Mouse (Mus musculus) c-Kit-positive CD71-negative TER-119-negative erythroid progenitor cells, embryonic 14.5 days (primary cell): Measurements from ENCODE around the gene Myoz2.

ENCODE experiments used
- DNase-seq: peaks from one replicate; pipeline ENCODE4 v3.0.0-alpha.2; 2013; ENCODE audit warnings: low read depth

The Myoz2 gene

DNA sequence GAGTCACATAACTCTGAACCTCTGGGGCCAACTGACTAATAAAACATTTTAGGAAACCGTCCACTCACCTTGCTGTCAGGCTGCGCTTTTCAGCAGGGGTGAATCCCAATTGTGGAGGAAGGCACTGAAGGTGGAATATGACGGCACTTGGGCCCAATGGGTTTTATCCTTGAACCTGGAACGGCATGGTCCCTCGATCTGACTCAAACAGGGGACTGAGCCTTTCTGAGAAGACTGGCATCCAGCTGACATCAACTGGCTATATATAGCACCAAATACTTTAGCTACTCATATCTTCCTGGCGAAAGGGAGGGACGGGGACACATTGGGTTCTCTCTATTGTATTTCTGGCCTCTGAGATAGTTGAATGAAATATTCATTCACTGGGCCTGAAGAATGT is at the start of gene Myoz2:
Myoz2 (minus strand) TSS at position 264 of the 400 bp plus-strand sequence.
- no peak for DNase-seq

DNA sequence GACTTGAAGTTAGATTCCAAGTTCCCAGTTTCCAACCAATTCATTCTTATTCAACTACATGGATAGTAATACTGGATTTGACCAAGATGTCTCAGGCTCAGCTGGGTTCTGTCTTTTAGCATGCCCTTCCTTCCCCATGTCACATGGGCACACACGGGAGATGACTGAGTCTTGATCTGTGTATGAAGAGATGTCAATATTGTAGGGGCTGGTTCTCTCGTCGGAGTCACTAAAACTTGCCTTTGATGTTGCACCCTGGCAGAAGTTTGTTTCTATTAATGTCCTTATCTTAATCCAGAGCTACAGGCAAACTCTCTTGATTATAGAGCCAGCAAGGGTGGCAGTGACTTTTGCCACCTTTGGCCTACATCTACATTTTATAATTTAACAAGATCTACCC is 46.9 kb upstream of the Myoz2 start:
- no peak for DNase-seq

DNA sequence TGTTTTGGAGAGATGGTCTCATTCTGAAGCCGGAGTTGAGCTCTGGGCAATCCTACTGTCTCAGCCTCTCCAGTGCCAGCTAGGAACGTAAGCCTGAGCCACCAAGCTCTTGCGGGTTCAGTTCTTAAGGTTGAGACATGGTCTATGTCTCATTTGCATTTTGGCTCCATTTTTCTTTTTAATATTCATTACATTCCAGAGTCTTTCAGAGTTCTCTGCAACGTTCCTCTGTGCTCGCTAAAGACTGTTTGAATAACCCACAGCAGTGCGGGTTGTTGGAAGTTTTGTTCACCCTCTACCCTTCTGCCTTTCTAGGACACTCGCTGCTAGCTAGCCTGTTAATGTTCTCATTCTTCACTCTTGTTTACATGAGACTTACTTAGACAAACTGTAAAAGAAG is 46.1 kb upstream of the Myoz2 start:
- no peak for DNase-seq

DNA sequence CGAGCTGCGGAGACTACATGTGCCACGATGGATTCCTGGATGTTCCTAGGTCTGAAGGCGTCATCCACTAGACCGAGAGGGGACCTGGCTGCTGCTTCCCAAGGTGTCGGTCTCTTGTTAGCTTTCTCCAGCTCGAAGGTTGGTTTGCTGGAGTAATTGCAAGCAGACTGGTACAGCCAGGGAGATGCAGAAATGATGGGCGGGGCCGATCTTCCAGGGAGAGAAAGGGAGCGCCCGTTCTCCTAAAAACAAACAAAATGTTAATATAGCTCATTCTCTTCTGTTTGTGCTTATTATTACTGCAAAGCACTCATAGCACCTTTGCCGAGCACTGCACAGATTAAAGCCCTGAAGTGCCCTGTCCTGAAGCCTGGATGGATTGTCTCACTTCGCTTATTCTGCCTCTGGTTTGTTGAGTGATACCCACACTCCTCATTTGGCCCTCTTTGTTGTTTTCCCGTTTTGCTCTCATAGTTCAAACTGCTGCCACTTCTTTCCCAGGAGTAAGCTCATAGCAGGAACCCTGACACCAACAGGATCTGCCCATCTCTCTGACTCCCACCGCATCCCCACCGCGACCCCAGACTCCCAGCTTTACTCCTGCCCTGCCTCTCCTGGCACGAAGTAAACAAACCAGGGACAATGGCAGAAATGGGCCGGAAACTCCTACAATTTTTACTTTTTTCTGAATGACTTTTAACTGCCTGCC is 45.4 kb upstream of the Myoz2 start:
- no peak for DNase-seq

DNA sequence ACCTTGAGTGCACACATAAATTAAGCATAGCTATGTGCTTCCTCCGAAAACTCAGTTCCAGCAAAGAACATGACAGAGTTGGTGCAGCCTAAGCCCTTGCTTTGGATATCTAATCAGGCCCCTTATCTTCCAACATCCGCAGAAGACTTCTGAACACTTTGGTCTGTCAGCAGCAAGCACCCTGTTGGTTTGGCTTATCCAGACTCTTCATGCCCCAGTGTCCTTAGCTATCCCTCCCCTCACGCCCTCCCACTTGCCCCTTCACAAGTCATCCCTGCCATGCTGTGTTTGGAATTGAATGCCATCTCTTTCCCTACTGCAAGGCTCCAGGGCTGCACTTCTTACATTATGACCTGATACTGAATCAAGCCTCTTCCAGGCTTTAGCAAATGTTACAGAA is 40.9 kb upstream of the Myoz2 start:
- DNase-seq = no peak

DNA sequence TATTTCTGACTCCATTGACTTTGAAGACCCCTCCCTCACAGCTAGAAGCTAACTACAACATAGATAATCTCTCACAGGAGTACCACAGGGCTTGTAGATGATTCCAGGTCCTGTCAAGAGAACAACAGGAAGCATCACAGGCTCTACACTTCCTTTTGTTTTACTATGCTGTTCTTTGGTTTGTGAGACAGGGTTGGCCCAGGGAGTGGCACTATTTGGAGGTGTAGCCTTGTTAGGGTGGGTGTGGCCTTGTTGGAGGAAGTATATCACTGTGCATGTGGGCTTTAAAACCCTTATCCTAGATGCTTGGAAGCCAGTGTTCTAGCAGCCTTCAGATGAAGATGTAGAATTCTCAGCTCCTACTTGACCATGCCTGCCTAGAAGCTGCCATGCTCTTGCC is 40.2 kb upstream of the Myoz2 start:
- no peak for DNase-seq

DNA sequence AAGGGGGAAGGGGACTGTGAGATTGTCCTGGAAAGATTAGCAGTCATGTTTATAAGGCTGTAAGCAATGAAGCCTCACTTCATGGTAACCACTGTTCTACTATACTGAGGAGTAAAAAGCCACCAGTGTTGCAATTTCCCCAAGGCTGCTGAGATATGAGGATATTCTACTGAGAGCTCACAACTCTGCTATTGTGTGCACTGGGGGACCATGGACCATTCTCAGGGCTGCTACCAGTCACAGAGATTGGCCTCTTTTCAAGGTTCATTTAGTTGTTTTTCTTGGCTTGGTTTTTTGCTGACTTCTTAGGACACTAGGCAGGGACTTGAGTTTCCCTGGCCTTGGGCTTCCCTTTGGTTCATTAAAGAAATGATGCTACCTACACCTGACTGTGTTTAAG is 38.5 kb upstream of the Myoz2 start:
- no peak for DNase-seq

DNA sequence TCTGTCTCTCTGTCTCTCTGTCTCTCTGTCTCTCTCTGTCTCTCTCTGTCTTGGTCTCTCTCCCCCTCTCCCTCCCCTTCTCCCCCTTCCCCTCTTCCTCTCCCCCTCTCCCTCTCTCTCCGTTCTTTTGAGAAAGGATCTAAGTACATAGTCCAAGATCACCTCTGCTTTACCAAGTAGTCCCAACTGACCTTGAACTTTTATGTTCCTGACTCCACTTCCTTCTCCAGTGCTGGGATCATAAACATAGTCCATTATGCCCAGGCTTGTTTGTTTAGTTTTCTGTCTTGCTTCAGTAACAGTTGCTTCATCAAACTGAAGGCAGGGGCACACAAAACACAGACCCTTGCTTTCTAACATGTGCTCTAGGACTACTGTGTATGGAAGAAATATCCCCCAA is 37.7 kb upstream of the Myoz2 start:
- DNase-seq = no peak

DNA sequence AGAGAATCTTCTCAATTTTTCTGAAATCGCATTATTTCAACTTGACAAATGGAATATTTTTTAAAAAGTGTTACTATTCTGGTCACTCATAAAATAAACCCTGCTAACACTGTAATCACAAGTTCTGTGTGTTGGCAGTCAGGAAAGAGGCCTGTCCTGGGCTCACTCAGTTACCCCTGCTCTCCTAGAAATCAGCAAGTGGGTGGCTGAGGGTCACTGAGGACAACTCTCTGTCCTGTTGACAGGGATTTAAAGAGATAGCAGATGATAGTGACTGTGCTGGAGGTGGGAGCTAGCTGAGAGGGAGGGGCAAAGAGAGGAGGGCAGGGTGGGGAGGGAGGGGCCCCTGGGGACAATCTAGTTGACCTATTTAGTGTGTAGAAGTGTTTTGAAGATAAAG is 36.2 kb upstream of the Myoz2 start:
- no peak for DNase-seq

DNA sequence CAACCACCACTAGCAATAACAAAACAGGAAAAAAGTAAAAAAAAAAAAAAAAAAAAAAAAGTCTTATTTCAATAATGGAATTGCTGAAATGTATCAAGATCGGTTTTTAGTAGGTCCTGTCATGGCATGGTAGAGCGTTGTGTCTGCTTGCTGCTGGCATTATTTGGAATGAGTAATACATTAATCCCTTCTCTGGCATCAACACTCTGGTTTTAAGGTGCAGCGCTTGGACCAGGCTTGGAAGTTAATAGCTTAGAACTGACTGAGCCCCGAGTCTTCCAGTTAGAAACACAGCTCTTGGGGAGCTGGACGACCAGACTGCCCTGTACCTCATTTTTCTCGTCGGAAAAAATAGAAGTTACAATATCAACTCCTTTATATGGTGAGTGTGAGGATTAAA is 32.0 kb upstream of the Myoz2 start:
- no peak for DNase-seq

DNA sequence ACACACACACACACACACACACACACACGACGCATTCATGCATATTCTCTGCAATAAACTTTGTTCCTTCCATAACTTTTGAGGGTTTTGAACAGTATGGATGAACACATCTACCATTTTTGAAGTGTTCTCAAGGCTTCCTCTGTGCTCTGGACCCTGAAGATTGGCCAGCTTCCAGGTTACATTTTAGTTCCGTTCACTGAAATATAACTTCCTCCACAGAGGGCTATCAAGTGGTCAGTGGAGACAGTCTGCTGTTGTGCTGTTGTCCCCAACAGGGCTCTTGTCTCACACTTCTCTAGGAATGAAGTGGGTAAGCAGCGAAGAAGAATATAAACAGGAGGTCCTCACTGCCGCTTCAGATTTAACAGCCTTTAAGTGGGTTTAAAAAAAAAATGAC is 30.7 kb upstream of the Myoz2 start:
- no peak for DNase-seq

DNA sequence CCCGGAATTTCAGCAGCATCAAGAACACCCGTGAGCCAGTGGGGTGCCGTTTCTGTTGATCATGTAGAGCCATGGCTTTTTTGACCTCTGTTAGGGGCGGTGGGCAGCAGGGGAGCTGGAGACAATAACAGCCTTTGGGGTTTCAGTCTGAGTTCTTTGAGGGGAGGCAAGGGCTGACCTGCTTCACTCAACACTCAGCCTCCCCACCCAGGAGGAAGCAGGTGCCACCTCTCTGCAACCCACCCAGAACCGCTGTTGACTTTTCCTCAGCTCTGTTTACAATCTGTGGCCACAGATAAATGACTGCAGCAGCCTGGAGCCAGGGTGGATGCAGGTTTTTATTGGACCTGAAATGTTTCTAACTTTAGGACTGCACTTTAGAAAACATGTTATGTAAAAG is 29.4 kb upstream of the Myoz2 start:
- no peak for DNase-seq

DNA sequence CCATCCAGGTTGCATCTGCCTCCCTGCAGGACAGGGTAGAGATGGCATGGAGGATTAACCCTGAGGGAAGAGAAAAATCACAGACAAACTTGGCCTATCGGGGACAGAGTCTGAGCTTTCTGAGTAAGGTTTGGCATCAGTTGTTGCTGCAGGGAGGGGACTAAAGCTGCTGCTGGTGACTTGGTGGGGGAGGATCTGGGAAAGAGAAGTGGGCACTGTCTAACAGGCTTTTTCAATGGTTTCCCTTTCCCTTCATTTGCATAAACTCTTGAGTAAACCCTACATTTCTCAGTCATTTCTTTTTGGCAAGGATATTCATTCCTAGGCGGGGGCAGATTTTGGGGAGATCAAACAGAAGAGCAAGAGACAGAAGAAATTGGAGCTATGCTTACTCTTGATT is 27.1 kb upstream of the Myoz2 start:
- no peak for DNase-seq

DNA sequence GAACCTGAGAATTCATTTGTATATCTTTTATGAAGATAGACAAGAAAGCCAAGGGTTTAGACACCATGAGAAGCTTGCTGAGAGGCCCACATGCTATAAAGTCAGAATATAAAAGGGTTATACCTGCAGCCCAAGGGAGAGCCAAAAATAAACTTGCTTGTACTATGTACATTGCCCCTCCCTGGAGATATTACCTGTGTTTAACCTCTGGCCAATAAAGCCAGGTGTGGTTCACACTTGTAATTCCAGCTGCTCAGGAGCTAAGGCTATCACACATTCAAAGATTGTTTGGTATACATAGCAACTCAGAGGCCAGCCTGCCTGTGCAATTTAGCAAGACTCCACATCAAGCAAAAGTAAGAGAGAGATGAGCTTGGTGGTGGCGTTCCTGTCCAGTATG is 24.0 kb upstream of the Myoz2 start:
- DNase-seq = no peak

DNA sequence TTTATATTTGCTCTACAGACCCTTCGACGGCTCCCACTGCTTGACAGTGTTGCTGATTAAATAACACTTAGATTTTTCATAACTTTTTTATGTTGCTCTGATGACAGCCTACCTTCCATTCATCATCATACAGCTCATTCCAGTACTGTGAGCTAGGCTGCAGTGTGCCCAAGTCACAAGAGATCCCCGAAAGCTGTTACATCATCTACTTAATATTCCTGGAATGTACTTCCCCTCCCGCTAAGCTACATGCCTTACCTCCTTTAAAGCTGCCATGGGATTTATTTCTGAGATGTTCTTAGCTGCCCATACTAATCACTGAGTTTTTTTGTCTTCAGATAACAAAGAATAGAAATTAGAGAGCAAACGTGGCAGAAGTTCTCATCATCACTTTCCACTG is 19.4 kb upstream of the Myoz2 start:
- no peak for DNase-seq

DNA sequence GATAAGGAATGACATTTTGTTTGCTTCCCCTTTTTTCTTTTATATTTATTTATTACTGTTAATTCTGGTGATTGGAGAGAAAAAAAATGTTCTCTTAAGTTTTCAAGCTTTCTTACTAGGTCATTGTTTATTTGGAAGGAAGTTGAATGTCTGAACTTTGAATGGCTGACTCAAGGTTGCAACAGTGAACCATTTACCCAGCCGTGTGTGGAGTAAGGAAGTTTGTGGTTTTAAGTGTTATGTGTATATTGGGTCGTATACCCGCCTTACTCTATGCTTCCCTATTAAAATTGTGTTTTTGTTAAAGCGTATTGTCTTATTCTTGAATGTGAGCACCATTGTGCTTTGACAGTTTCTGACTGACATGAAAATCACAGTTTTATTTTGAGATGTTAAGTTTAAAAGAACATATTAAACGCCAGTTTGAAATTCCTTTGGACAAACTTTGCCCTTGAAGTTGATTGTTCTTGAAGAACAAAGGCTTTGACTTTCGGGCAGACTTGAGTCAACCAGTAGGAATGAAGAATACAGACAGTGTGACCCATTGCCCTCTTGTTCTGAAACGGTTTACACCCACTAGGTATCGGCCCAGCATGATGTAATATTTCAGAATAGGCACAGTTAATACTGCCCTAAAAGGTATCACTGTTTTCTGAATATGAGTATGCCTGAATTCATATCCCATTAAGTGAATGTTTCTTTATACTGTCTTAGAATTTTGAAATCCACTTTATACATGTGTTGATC is 18.6 kb upstream of the Myoz2 start:
- no peak for DNase-seq

DNA sequence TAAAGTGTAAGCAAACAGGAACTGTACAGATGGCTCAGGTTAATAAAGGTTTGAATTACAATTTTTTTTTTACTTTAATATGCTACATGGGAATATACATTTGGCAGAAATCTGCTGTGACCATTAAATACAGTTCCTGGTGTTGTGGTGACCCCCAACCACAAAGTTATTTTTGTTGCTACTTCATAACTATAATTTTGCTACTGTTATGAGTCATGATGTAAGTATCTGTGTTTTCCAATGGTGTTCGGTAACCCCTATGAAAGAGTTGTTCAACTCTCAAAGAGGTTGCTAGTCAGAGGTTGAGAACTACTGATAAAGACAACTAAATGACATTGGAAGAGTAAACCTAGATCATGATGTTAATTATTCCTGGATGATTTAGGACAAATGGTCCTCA is 7.5 kb upstream of the Myoz2 start:
- DNase-seq = no peak

DNA sequence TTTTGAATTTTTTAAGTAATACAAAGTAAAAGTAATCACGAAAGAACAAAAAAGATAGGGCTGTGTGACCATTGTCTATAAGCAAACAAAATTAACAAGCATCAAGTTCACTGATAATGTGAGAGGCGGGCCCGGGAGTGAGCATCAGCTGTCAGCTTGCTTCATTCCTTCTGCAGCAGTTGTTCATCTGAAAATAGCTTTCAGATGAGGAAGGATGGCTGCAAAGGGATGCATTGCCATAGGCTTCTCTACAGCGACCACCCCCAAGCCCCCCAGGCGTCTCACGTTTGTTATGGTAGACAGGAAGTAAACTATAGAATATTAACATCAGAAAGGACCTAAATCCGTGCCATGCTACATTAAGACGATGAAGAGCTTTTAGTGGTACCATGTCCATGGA is 1.0 kb downstream of the Myoz2 start:
- DNase-seq = no peak

DNA sequence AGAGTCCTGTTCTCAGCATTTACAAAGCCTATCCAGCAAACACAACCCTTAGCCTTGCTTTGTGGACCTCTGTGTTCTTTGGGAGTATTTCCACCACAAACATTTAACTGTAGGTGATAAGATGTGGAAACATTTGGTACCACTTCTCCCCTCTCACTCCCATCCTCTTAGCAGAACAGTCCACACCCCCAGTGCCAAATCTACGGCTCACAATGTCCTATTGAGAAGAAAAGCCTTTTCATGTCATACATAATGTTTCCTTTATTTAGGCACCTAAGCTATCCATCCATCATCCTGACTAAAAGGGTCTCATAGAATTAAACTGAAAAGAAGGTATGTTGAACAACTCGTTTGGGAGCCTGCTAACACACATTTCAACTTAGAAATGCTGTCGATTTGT is 9.2 kb downstream of the Myoz2 start:
- DNase-seq = no peak

DNA sequence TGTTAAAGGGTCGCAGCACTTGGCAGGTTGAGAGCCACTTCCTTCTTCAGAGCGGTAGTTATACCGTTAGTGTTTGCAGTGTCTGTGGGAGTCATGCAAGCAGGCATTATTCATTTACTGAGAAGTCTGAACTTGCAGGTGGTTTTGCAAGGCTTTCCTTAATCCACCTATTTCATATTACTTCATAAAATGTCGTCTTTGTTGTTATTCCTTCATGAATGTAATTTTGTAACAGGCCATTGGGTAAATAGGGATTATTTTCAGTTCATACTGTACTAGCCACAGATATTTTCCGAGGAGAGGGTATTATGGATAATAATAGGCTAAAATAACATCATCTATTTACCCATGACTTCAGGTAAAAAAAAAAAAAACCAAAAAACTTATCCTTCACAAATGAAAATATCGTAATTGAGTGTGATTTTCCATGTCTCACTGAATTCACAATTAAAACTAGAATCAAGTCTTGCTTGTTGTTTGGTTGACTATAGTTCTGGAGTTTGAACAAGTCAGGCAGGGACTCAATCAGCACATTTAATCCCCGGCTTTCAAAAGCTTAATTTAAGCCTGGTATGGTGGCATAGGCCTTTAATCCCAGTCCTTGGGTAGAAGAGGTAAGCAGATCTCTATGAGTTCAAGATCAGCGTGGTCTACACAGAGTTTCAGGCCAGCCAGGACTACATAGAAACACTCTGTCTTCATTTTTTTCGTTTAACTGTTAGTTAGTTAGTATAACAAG is 10.2 kb downstream of the Myoz2 start:
- DNase-seq = no peak

DNA sequence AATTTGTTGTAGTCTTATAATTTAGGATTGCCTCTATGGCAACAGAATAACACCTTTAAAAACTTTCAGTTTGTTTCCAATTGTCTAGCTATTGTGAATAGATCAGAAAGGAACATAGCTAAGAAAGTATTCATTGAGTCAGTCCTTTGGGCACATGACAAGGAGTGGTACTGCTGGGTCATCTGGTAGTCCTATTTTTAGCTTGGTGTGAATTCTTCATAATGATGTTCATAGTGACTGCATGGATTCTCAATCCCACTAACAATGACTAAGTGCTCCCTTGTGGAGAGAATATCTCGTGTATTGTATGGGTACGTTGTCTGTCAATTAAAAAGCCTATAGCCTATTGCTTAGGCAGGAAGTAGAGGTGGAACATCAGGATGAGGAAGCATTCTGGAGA is 16.0 kb downstream of the Myoz2 start:
- DNase-seq = no peak

DNA sequence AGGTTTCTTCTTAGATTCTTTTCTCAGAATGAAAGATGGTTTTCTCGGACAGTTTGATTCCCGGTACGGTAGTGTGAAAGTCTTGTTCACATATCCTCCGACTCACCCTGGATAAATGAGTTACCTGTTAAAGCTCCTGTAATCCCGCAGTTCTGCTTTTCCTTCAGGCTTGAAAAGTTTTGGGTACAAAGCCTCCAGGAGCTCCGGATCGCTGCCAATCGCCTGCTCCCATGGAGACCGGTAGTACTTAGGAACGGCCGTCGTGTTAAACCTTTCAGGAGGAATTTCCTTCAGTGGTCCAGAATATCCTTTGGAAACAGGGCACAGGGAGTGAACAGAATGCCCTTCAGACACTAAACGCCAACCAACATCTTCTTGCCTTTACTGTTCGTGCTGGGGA is 21.3 kb downstream of the Myoz2 start:
- DNase-seq = no peak

DNA sequence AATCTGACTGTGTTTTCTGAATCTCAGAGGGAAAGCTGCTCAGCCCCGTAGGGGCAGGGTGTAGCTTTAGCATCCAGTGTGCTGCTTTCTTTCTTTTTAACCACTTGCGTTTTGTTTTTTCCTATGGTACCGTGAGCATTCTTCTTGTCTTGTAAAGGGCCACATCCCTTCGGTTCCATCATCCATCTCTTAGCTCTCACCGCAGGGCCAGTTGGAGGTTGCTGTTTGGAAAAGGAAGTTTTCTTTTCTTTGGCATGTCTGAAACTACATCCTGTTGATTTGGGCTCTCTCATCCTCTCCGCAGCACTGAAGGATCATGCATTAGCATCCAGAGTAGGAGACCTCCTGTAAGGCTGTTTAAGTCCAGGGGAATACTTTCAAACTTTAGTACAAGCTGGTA is 25.4 kb downstream of the Myoz2 start:
- no peak for DNase-seq
